Mouse (Mus musculus): ENCODE measurements around the gene Lat2.

GRCm38 (mm10) chr5:134640371-134640770 is 25.5 kb upstream of the Lat2 start:
- no peak for TF ChIP-seq CTCF (IDR thresholded peaks at IDR 0.05; ENCODE audit: extremely low read depth, insufficient read depth, low read length)
- TF ChIP-seq POLR2A (IDR thresholded peaks at IDR 0.05; ENCODE audit: extremely low read depth, insufficient read depth, low read length), result no peak
